Mouse (Mus musculus) G1E (cell line): Measurements from ENCODE around the gene Spag5. TPM values are rescaled to one million over a fixed set of nuclear protein-coding genes. Genes with fewer than 3 reads are reported as not detected.
A peak's percentile ranks its signal among the peaks of the same experiment; 100 is the strongest.

ENCODE experiments used
- ATAC-seq: 2 replicates; pipeline ENCODE4 v1.8.0; 2016; ENCODE audit warnings: mild to moderate bottlenecking; ENCODE audit not compliant: insufficient number of reproducible peaks, poor library complexity, low FRiP score, severe bottlenecking; ENCODE audit errors: extremely low read depth
- DNase-seq: peaks from one replicate; pipeline ENCODE4 v3.0.0; 2012; ENCODE audit warnings: low spot score
- H3K27me3 ChIP-seq: 2 replicates; pipeline ENCODE4 v1.6.1; 2012; ENCODE audit warnings: mild to moderate bottlenecking, low read length, inconsistent platforms; ENCODE audit not compliant: insufficient read depth
- H3K36me3 ChIP-seq: replicated peaks from 2 replicates; pipeline ENCODE3; 2012; ENCODE audit warnings: mild to moderate bottlenecking, inconsistent platforms
- H3K4me1 ChIP-seq: 2 replicates; pipeline ENCODE4 v1.6.1; 2012; ENCODE audit warnings: low read depth, low read length, inconsistent platforms, mixed read lengths; ENCODE audit not compliant: insufficient read depth
- H3K4me3 ChIP-seq: 2 replicates; pipeline ENCODE4 v1.5.1; 2012; ENCODE audit warnings: low read depth, mild to moderate bottlenecking, inconsistent platforms, low read length, moderate library complexity, mixed read lengths
- H3K9me3 ChIP-seq: replicated peaks from 2 replicates; pipeline ENCODE4 v1.6.1; 2012; ENCODE audit warnings: inconsistent platforms
- CTCF ChIP-seq: IDR thresholded peaks from 2 replicates; pipeline ENCODE4 v1.5.1; 2012; ENCODE audit warnings: low read depth, low read length, inconsistent platforms, mixed read lengths
- GATA1 ChIP-seq: IDR thresholded peaks from 2 replicates; pipeline ENCODE4 v1.6.1; 2012; ENCODE audit warnings: borderline replicate concordance, low read length, inconsistent platforms, mixed read lengths
- GATA2 ChIP-seq: IDR thresholded peaks from 2 replicates; pipeline ENCODE4 v1.6.1; 2012; ENCODE audit warnings: low read depth, low read length, inconsistent platforms, borderline replicate concordance
- POLR2AphosphoS5 ChIP-seq: IDR thresholded peaks from 2 replicates; pipeline ENCODE4 v1.6.1; 2012; ENCODE audit warnings: low read depth, low read length, inconsistent platforms; ENCODE audit not compliant: insufficient replicate concordance
- TAL1 ChIP-seq: conservative IDR thresholded peaks from 2 replicates; pipeline ENCODE4 v1.6.1; 2012; ENCODE audit warnings: low read depth, low read length, inconsistent platforms, mixed read lengths
- polyA plus RNA-seq: library from polyadenylated mRNA; stranded (reverse); fragments of >175 nt; gene quantifications from 2 replicates; pipeline ENCODE4 v1.2.3, GENCODE M21; 2012
- total RNA-seq, 2 experiments: library from RNA; stranded (forward) in 1 of 2; stranded (reverse) in 1 of 2; fragments of 200-1000 nt in 1 of 2; fragments of >200 nt in 1 of 2; fragmentation: Nextera tagmentation in 1 of 2; gene quantifications; 2 replicates each; pipeline ENCODE4 v1.2.3; 2014 to 2017

Gene Spag5
- total RNA-seq (2014; fragmentation: Nextera tagmentation) (70.7 and 71.3 TPM in 2 replicates), total RNA-seq (2017) (60.8 and 66.5 TPM in 2 replicates), polyA plus RNA-seq (55.3 and 77.5 TPM in 2 replicates)

DNA sequence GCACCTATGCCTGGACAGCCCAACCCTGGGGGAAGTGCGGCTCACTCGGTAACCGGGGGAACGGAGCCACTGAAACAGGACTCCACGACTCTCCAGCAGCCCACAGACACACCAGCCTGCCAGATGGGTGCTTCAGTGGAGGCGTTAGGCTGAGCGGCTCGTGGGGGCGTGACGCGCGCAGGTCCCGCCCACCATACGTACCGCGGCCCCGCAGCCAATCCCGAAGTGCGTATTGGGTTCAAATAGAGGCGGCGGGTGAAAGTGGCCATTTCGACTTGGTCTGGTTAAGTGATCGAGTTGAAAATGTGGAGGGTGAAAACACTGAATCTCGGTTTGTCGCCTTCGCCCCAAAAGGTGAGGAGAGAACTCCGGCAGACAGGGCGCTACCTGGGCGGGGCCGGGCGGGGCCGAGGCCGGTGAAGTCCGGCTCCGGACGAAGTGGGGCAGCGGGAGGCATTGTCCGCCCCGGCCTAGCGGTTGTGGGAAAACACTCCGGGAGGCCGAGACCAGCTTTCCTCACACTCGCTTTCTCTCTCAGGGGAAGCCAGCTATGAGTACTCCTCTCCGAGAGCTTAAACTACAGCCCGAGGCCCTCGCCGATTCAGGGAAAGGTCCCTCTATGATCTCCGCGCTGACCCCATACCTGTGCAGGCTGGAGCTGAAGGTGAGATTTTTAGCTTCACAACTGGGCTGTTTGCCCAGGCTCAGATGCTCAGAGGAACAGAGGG is at the start of gene Spag5:
Gene Spag5 (plus strand): TSS at position 173 of the 728 bp plus-strand sequence.
- TF ChIP-seq GATA1, result no peak
- TF ChIP-seq TAL1, result no peak
- TF ChIP-seq POLR2AphosphoS5, result no peak
- no peak for TF ChIP-seq GATA2
- H3K4me3 ChIP-seq, result peak within 1 kb of the TSS; percentile 91
- H3K4me1 ChIP-seq, result peaks cover 31% of the 10 kb centered on the region
- peaks cover 39% of the 10 kb centered on the region for H3K36me3 ChIP-seq
- DNase-seq, result peak; percentile 86
- H3K9me3 ChIP-seq, result no peaks in the 10 kb centered on the region
- H3K27me3 ChIP-seq, result no peaks in the 10 kb centered on the region
- ATAC-seq, result peak; percentile 80

DNA sequence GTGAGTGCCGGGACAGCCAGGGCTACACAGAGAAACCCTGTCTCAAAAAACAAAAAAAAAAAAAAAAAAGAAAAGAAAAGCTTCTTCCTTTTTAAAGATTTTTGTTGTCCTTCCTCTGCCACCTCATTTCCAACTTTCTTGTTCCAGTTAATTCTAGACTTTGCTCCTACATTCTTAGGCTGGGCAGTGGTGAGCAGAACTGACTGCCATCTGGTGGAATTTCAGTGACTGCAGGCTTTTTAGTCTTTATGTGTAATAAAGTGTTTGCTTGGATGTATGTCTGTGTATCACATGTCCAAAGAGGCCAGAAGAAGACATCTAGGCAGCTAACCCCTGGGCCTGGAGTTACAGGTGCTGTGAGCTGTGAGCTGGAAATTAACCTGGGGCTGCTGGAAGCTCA is 44.7 kb upstream of the Spag5 start:
- Histone ChIP-seq H3K4me1 (no peaks in the 10 kb centered on the region; the same call in 1 of the 2 replicates), H3K9me3 (no peaks in the 10 kb centered on the region), H3K27me3 (no peaks in the 10 kb centered on the region), H3K4me3 (no peak overlapping the region), H3K36me3 (peaks cover 33% of the 10 kb centered on the region)
- ATAC-seq (no peak), DNase-seq (no peak)
- TF ChIP-seq TAL1, result no peak

DNA sequence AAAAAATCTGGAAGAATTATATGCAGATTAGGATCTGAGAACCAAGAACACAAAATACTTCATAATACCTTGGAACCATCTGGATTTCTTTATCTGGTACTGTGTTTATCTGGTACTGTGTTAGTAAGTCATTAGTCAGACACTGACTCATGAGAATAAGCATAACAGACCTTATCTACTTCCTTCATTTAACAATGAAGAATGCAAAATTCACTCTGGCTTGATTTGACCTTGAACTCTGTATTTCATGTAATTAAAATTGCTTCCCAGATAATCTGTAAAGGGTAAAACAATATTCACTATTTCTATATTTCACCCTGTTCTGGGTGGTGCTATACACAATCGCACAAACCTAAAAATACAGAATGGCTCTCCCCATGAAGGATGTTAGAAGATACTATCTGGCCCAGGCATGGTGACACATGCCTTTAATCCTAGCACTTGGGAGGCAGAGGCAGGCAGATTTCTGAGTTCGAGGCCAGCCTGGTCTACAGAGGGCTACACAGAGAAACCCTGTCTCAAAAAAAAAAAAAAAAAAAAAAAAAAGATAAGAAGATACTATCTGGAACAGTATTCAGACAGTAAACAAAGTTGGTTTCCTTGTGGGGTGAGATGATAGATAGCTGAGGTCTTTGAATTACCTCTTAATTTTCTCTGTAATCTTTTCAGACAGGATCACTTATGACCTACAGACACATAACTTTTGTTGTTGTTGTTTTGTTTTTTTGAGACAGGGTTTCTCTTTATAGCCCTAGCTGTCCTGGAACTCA is 40.7 kb upstream of the Spag5 start:
- no peak for DNase-seq
- Histone ChIP-seq H3K9me3 (no peaks in the 10 kb centered on the region), H3K36me3 (peaks cover 30% of the 10 kb centered on the region), H3K27me3 (no peaks in the 10 kb centered on the region), H3K4me1 (peaks cover 13% of the 10 kb centered on the region), H3K4me3 (peak overlapping the region; percentile 98; the same call in 1 of the 2 replicates)
- no peak; the same call in 1 of the 2 replicates for ATAC-seq
- no peak for TF ChIP-seq POLR2AphosphoS5
- no peak for TF ChIP-seq TAL1
- no peak for TF ChIP-seq GATA1

DNA sequence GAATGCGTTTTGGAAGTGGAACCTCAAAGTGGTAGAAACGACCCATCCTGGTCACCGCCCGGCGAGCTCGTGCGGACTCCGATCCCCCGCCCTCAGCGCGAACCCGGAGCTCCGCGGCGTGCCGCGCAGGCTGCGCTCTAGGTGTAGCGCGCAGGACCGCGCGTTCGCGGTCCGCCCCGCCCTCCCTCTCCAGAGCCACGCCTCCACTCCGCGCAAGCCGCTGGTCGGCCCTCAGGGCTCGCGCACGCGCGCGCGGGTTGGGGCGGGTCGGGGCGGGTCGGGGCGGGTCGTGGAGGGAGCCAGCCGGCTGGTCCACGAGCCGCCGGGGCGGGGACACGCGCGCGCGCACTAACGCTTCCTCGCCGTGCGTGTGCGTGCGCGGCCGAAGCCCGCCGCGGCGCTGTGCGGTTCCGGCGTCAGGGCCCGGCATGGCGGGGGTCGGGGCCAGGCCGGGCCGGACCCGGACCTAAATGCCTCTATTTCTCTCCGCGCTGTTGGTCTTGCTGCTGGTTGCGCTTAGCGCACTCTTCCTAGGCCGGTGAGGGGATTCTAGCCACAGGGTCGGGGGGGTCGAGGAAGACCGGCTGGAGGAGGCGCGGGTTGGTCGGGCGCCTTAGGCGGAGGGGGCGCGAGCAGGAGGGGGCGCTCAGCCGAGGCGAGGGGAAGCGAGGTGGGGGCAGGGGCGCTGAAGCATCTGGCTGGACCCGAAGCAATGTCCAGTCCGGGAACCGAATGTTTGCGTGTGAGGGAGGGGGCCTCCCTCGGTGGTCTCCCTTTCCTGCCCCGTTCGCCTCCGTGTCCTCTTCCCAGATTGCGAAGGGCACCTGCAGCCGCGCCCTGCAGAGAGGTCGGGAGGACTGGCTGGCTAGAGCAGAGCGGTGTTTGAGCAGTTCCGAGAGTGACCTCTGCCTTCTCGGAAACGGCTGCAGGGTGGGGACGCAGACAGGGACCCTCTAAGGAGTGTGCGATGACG is 39.7 kb upstream of the Spag5 start, which contains the start of gene 2610507B11Rik:
Gene 2610507B11Rik (plus strand): TSS at position 373 of the 973 bp plus-strand sequence.
- peak; percentile 66 for ATAC-seq
- peak within 1 kb of the TSS; percentile 98 for H3K4me3 ChIP-seq

DNA sequence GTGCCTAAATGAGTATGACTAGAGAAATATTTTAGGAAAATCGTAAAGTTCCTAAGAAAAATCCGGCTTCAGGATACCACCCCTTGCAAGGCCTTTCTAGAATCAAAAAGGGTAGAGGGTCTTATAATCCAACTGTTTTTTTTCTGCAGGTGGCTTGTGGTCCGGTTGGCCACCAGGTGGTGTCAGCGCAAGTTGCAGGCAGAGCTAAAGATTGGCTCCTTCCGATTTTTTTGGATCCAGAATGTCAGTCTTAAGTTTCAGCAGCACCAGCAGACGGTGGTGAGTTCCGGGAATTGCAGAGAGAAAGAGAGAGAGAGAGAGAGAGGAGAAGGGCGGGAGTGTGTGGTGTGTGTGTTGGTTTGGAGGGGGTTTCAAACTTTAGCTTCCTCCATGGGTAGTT is 38.8 kb upstream of the Spag5 start:
- peak overlapping the region; percentile 98; the same call in 1 of the 2 replicates for H3K4me3 ChIP-seq
- TF ChIP-seq TAL1, result no peak
- peak; percentile 47; the same call in 1 of the 2 replicates for TF ChIP-seq CTCF
- TF ChIP-seq POLR2AphosphoS5, result no peak
- no peak for TF ChIP-seq GATA1
- no peaks in the 10 kb centered on the region for H3K27me3 ChIP-seq
- H3K9me3 ChIP-seq, result no peaks in the 10 kb centered on the region
- H3K4me1 ChIP-seq, result peaks cover 13% of the 10 kb centered on the region
- peaks cover 43% of the 10 kb centered on the region for H3K36me3 ChIP-seq
- DNase-seq, result peak; percentile 19
- ATAC-seq, result no peak

More for the DNA sequence above, 39.7 kb upstream of the Spag5 start, which contains the start of gene 2610507B11Rik:
- no peaks in the 10 kb centered on the region for H3K9me3 ChIP-seq
- peaks cover 35% of the 10 kb centered on the region for H3K36me3 ChIP-seq
- H3K27me3 ChIP-seq, result no peaks in the 10 kb centered on the region
- TF ChIP-seq TAL1, result no peak
- TF ChIP-seq POLR2AphosphoS5, result no peak
- TF ChIP-seq GATA1, result no peak
- TF ChIP-seq CTCF, result no peak
- no peak for TF ChIP-seq GATA2
- DNase-seq, result peak; percentile 94
- peaks cover 13% of the 10 kb centered on the region for H3K4me1 ChIP-seq

DNA sequence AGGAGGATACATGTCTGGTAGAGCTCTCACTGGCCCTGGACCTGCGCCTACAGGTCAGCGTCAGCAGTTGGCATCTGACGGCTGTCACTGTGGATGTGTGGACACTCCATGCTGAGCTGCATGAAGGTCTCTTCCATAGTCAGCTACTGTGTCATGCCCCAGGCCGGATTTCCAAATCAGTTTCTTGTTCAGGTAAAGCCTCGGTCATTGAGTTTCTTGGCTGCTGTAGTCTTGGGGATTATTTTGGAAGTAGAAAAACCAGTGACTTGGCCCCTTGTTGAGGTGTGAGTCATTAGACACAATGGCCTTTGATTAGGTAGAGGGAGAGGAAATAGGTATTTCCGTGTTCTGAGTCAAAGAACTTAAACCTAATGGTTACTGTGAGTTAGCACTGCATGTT is 35.8 kb upstream of the Spag5 start:
- peaks cover 13% of the 10 kb centered on the region for H3K4me1 ChIP-seq
- DNase-seq (no peak), ATAC-seq (no peak)
- H3K27me3 ChIP-seq, result no peaks in the 10 kb centered on the region
- no peaks in the 10 kb centered on the region for H3K9me3 ChIP-seq
- H3K4me3 ChIP-seq, result no peak overlapping the region
- TF ChIP-seq TAL1 (no peak), CTCF (no peak), GATA2 (no peak), GATA1 (no peak), POLR2AphosphoS5 (no peak)
- peaks cover 72% of the 10 kb centered on the region for H3K36me3 ChIP-seq
